Mouse (Mus musculus): ENCODE results near the gene Psmd11.
"Not testable (repeated sequence)": the region's sequence is repeated elsewhere in the genome, so short reads cannot be mapped to it uniquely, and the experiment has no call there.

Gene Psmd11

DNA sequence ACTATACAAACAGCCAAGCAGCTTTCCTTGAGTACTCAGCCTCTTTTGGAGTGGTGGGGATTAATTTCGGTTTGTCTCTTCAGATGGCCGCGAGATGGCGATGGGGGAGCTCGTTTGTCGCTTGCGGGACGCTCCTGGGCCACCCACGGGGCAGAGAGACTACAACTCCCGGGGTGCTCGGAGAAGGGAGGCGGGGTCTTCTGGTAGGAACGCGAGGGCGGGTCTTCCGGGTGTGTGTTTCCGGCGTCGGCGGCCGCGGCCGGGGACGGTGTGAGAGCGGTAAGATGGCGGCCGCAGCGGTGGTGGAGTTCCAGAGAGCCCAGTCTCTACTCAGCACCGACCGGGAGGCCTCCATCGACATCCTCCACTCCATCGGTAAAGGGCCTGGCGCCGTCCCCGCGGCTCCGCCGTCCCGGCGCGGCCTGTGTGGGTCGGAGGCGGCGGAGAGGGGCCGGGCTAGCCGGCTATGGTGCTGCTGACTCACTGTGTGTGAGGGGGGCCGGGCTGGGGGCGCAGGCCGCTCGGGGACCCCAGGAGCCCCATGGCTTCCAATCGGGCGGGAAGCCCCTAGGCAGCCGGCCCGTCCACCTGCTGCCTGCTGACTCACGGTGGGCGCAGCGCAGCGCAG is at the start of gene Psmd11:
Psmd11 (plus strand) TSS at position 235 of the 628 bp plus-strand sequence.
- peak; percentile 97 for DNase-seq

DNA sequence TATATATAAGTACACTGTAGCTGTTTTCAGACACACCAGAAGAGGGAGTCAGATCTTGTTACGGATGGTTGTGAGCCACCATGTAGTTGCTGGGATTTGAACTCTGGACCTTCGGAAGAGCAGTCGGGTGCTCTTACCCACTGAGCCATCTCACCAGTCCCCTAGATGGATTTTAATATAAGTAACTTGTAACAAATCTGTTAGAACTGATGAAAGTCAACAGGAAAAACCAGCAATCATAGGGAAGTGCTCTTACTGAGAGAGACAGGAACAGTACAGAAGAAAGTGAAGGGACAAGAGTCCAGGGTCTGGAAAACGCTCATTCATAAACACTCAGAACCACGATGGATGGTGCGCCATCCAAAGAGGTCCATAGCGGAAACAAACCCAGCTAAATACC is 49.2 kb upstream of the Psmd11 start:
- DNase-seq: not testable (repeated sequence)

DNA sequence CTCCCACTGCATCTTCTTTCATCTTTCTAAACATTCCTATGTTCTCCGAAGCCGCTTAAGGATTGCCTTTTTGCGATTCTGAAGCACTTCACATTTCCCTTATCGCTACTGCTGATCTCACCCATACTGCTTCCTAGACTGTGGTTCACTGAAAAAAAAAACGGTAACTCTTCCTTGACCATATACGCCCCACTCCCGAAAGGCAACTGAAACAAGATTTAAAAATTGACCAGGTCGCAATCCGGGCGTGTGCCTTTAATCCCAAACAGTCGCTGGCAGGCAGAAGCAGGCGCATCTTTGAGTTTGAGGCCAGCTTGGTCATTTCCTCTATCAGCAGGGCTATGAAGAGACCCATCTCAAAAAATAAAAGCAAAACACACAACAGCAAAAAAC is 45.8 kb upstream of the Psmd11 start:
- DNase-seq: peak; percentile 45

DNA sequence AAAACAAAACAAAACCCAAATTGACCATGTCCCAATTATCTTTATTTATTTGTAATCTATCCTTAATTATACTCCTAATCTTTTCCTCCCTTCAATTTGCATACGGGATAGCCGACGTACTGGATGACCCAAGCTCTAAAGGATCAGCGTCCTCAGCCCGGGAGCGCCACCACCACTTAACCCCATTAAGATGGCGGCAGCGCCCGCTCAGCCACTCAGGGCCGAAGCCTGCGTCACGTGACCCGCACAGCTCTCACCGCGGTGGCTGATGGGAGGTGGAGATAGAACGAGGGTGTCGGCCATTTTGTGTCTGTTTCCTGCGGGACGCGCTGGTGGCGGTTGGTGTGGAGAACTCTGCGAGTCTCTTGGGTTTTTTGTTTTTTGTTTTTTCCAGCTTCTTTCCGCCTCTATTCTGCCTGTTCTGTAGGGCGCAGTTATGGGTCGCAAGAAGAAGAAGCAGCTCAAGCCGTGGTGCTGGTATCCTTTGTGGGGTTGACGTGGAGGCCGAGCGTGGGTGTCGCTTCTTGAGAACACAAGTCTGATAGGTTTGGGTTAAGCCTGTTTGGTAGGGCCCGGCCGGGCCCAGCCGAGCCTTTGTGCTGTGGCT is 45.3 kb upstream of the Psmd11 start, which contains the start of gene Zfp207:
Zfp207 (plus strand) TSS at position 261 of the 607 bp plus-strand sequence.
- peak; percentile 100 for DNase-seq

DNA sequence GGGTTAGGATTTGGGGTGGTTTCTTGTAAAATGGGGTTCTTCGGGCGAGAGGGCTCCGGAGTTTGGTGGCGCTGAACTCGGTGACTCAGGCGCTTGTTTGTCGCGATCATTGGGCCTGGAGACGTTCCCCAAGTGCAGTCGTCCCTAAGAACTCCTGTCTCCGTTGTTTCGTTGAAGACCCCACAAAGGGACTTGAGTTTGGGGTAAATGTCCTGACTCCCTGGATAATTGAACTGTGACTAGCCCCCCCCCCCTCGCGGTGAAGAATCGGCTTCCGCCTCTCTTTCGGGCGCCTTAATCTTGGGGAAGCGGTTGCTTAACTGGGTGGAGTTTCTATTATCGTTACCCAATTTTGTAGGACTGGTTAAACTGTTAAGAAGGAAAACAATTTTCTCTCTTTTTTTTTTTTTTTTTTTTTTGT is 44.8 kb upstream of the Psmd11 start:
- peak; percentile 64 for DNase-seq

DNA sequence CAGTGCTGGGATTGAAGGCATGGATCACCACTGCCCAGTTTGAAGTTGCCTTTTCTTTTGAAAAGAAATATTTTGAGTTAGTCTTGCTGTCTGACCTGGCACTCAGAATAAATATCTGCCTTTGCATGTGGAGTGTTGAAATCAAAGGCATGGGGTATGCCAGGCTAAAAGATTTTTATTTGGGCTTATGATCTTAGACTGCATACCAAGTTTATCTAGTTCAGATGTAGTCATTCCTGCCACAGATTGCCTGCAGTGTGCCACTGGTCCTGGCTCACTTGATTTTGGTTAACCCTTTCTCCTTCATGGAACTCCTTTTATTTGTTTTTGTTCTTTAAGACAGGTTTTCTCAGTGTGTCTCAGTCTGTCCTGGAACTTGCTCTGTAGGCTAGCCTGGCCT is 44.0 kb upstream of the Psmd11 start:
- DNase-seq: no peak

DNA sequence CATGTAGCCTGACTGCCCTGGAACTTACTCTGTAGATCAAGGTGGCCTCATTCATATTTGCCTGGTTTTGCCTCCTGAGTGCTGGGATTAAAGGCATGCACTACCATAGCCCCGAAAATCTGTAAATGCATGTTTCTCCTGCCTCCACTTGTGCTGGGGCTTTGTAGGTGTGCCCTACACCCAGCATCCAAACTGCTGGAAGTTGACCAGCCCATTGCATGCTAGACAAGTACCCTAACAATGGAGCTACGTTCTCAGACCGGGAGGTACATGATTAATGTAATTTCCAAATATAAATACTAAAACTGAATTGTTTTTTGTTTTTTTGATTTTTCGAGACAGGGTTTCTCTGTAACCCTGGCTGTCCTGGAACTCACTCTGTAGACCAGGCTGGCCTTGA is 43.4 kb upstream of the Psmd11 start:
- no peak for DNase-seq

DNA sequence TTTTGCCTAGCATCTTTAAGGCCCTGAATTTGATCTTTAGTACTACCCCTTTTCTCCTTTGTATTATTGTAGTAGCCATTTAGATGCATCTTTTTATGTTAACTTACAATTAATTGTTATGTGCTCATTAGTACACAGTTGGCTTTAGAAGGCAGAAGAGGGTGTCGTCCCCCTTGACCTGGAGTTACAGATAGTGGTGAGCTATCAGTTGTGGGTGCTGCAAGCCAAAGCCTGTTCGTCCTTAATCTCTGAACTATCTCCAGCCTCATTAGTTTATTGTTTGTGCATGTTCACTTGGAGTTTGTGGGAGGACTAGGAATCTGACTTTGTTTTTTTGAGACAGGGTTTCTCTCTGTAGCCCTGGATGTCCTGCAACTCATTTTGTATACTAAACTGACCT is 41.6 kb upstream of the Psmd11 start:
- DNase-seq: no peak

DNA sequence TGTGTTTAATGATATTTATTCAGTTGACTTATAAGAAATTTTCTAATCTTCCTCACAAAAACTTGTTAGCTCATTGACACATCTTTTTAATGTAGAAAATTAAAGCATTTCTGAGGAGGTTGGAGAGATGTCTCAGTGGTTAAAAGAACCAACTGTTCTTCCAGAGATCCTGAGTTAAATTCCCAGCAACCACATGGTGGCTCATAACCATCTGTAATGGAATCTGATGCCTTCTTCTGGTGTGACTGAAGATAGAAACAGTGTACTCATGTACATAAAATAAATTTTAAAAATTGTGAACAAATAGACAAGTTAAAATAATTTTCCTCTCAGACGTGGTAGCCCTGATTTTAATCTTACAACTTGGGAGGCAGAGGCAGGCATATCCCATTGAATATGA is 38.5 kb upstream of the Psmd11 start:
- DNase-seq: no peak

DNA sequence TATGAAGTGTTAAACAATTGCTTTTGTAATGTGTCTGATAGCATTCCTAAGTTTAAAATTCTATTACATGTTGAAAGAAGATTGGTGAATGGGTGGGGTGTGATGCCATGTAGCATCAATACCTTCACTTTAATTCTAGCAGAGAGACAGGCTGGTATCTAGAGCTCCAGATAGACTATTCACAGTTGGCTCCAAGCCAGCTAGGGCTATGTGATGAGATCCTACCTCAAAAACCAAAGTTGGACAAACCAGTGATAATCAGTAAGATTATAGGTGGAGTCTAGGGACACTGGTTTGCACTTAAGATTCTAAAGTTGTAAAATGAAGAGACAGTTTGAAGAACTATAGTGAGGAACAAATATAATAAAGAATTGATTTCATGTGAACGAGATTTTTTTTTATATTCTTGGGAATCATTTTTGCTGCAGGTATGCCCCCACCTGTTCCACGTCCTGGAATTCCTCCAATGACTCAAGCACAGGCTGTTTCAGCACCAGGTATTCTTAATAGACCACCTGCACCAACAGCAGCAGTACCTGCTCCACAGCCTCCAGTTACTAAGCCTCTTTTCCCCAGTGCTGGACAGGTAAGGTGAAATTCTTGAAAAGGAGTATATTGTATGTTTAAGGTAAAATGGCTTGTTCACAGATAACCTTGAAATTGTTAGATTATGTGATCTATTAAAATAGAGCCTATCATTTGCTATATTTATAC is 36.9 kb upstream of the Psmd11 start:
- DNase-seq: no peak

DNA sequence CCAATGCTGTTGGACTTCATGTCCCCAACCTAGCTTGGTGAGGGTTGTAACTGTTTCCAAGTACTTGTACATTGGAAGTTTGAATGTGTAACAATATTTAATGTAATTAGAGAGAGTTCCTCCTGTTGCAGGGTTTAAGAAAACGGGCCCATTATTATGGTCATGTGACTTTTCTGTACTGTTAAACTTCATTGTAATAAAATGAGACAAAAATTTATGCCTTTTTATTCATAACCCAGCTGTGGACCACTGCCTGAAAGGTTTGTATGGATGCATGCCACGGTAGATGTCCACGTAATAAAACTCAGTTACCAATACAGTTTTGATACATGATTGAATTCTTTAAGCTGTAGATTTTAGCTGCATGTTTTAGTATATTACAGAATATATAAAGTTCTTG is 32.5 kb upstream of the Psmd11 start:
- no peak for DNase-seq

DNA sequence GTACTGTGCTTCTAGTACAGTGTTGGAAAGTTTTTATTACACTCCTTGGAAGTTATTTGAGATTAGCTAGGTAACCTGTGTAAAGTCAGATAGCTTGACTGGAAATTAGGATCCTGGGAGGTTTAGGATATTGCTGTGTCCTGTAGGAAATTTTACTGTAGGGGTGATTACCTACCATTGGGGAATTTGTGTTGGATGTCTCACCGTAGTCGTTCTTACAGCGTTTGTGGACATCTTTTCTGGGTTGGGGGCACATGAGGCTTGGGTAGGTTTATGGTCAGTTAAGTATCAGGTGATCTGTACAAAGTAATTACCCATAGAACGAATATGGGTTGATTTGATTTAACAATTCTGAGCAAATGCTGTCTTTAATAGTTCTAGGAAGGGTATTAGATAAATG is 31.8 kb upstream of the Psmd11 start:
- DNase-seq: no peak

DNA sequence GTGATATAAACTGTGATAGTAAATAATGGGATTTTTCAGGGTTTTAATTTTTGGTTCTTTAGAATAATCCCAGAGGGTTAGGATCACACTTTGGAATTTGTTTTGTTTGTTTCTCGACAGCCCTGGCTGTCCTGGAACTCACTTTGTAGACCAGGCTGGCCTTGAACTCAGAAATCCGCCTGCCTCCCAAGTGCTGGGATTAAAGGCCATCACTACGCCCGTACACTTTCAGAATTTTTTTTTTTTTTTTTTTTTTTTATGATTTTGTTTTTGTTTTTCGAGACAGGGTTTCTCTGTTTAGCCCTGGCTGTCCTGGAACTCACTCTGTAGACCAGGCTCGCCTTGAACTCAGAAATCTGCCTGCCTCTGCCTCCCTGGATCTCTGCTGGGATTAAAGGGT is 20.5 kb upstream of the Psmd11 start:
- DNase-seq: not testable (repeated sequence)

DNA sequence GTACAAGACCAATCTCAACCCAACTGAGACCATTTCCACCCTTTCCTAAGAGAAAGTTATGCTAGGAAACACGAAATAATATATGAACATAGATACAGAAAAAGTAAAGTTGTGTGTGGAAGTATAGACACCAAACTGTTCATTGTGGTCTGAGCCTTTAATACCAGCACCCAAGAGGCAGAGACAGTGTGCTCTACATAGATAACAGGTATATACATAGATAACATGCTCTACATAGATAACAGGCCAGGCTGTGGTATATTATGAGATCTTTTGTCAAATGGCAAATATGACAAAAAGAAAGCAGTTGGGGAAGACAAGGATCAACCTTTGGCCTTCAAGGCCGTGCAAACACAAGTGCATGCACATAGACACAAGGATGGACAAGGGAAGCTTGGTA is 18.0 kb upstream of the Psmd11 start:
- no peak for DNase-seq

DNA sequence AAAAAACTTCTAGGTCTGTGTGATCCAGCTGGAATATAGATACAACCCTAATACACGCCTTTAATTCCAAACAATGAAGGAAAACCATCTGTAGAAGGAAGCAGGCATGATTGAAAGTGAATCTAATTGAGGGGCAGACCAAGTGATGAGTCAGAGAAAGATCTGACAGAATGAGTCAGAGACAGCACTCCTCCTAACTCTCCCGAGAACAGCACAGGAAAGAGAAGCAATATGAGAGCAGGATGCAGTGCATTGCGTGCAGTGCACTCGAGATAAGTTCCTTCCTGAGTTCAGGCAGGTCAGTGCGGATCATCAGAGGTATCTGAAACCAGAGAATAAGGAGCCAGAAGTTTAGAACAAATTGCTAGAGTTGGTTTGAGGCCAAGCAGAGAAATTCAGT is 11.3 kb upstream of the Psmd11 start:
- no peak for DNase-seq

DNA sequence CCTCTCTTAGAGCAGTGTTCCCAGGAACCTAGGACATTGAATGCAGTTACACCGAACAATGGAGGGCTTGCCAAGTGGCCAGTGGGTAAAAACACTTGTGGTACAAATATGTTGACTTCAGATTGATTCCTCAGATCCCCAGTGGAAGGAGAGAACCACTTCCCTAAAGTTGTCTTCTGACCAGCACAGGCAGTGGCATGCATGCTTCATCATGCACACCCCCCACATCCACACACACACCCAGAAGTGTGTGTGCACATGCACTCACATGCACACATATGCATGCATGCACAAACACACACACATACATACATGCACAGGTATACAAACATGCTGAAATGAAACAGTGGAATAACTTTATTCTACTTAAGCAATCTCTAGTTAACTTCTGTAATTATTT is 8.7 kb upstream of the Psmd11 start:
- DNase-seq: no peak

DNA sequence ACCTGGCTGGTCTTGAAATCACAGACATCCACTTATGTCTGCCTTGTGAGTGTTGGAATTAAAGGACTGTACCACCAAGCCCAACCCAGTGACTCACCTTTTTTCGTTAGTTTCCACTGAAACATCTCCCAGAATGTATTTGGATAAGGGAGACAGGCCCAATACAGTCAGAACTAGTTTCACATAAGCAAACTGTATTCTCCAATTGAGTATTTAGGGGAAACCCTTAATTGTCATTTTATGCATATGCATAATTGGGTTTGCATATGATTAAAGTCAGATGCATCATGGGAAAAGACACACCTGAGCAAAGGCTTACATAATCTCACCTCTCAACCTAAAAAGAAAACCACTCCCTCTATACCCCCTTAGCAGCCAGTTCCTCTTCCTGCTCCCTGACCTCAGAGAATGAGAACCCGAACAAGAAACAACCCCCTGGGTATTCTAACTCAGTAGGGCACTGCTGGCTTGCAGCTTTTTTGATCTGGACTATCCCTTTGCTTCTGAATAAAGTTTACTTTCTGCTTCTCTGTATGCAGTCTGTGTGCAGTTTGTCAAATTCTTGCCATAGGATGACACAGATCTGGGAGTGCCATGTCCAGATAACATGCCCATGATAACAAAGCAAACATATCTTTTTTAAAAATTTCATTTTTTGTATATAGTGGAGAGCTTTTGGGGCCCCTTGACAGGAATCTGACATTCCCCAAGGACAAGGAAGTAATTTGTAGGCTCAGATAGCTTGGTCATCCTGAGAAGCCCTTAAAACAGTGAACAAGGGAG is 8.0 kb upstream of the Psmd11 start:
- no peak for DNase-seq

DNA sequence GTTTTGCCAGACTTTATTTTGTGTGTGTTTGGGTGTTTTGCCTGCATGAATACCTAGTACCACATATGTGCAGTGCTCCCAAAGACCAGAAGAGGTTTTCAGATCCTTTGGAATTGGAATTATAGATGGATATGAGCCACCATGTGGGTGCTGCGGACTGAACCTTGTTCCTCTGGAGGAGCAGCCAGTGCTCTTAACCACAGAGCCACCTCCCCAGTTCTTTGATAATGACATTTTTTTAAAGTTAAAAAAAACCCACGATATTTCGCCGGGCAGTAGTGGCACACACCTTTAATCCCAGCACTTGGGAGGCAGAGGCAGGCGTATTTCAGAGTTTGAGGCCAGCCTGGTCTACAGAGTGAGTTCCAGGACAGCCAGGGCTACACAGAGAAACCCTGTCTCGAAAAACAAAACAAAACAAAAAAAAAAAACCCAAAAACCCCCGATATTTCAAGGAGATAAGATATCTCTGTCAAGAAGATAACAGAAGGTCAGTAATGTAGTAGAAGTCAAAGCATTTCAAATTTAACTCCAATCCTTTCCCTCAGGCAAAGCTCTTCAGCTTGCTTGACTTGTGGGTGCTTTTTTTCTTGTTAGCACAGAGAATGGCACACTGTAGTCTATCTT is 6.9 kb upstream of the Psmd11 start:
- no peak for DNase-seq

DNA sequence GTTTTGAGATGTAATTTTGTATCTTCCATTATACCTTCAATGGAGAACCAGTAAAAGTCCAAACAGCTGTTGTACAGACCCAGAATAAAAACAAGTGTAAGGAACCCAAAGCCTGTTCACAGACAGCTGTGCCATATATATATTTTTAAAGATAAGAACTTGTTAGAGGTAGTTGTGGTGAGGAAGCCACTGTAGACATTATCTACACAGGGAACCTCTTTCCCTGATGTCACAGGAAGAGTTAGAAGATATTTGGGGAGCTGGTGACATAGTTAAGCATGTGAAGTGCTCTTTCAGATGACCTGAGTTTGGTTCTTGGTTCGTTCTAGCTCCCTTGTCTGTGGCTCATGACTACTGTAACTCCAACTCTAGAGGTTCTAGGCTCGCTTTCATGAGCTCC is 3.7 kb upstream of the Psmd11 start:
- DNase-seq: no peak

DNA sequence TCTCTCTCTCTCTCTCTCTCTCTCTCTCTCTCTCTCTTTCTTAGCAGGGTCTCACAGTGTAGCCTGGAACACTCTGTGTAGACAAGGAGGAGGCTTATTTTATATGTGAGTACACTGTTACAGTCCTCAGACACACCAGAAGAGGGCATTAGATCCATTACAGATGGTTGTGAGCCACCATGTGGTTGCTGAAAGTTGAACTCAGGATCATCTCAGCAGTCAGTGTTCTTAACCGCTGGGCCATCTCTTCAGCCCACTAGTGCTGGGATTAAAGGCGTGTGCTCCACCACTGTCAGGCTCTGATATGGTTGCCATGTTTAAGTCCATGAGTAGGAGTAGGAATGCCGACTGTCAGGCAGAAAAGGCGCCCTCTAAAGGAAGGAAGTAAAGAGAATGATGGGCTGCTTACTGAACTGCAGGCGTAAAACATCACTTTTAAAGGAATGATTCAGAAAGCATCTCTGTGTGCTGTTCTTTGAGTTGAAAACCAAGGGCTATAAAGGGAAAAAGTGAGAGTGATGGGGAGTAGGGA is 3.1 kb upstream of the Psmd11 start:
- DNase-seq: no peak

DNA sequence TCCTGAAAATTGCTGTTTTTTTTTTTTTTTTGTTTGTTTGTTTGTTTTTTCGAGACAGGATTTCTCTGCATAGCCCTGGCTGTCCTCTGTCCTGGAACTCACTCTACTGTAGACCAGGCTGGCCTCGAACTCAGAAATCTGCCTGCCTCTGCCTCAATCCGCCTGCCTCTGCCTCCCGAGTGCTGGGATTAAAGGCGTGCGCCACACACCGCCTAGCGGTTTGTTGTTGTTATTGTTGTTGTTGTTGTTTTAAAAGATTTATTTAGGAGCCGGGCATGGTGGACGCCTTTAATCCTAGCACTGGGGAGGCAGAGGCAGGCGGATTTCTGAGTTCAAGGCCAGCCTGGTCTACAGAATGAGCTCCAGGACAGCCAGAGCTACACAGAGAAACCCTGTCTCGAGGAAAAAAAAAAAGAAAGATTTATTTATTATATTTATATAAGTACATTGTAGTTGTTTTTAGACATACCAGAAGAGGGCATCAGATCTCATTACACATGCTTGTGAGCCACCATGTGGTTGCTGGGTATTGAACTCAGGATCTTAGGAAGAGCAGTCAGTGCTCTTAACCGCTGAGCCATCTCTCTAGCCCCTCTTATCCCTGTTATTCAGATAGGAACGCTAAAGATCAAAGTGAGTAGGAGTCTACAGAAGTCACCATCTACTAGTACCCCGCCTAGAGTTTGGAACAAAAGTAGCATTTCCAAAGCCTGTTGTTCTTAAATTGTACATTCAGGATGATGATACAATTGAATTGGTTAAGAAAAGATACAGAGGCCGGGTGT is 2.2 kb upstream of the Psmd11 start:
- not testable (repeated sequence) for DNase-seq

DNA sequence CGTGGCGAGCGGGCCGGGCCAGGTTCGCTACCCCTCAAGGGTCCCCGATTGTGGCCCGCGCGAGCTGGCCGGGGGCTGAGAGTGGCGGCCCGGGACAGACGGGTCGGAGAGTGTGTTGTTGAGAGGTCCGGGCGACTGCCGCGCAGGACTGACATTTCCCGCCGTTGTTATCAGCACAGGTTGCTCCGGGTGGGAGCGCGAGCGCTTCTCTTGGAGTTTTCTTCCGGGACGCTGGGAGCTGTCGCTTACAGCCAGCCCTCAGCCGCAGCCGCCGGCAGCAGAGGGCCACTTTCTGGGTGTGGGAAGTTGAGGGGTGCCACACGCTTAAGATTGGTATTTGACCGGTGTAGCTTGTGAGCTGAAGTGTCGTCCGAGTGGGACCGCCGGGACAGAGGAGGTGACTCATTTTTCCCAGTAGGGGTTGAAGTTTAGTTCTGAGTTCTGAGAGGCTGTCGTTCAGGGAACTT is 627 bp downstream of the Psmd11 start:
- peak; percentile 63 for DNase-seq
